Mouse (Mus musculus) forebrain, embryonic 15.5 days (tissue): Measurements from ENCODE around the gene Defa22. TPM values are rescaled to one million over a fixed set of nuclear protein-coding genes. Genes with fewer than 3 reads are reported as not detected.
"Not testable (repeated sequence)": the region's sequence is repeated elsewhere in the genome, so short reads cannot be mapped to it uniquely, and the experiment has no call there.

Experiments used
- ATAC-seq: fragments of 200-750 bp; cut with Nextera tagmentation; replicated peaks from 2 replicates; pipeline ENCODE4 v1.8.0; 2017; ENCODE audit warnings: mild to moderate bottlenecking, moderate TSS enrichment, moderate library complexity
- H3K27ac ChIP-seq: fragments of 300-500 bp; sonication (generic); replicated peaks from 2 replicates; pipeline ENCODE4 v1.5.1; 2015; ENCODE audit warnings: mild to moderate bottlenecking, inconsistent platforms
- H3K27me3 ChIP-seq: fragments of 300-500 bp; sonication (generic); 2 replicates; pipeline ENCODE4 v1.6.1; 2015; ENCODE audit warnings: inconsistent platforms
- H3K36me3 ChIP-seq: fragments of 300-500 bp; sonication (generic); 2 replicates; pipeline ENCODE4 v1.6.1; 2015; ENCODE audit warnings: mild to moderate bottlenecking, inconsistent platforms
- H3K4me1 ChIP-seq: fragments of 300-500 bp; sonication (generic); 2 replicates; pipeline ENCODE4 v1.6.1; 2015; ENCODE audit warnings: inconsistent platforms
- H3K4me2 ChIP-seq: fragments of 300-500 bp; sonication (generic); replicated peaks from 2 replicates; pipeline ENCODE4 v1.6.1; 2015; ENCODE audit warnings: mild to moderate bottlenecking, inconsistent platforms
- H3K4me3 ChIP-seq: fragments of 300-500 bp; sonication (generic); 2 replicates; pipeline ENCODE4 v1.5.1; 2015; ENCODE audit warnings: mild to moderate bottlenecking, inconsistent platforms
- H3K9ac ChIP-seq: fragments of 300-500 bp; sonication (generic); replicated peaks from 2 replicates; pipeline ENCODE4 v1.6.1; 2015; ENCODE audit warnings: mild to moderate bottlenecking, inconsistent platforms
- H3K9me3 ChIP-seq: fragments of 300-500 bp; sonication (generic); 2 replicates; pipeline ENCODE4 v1.6.1; 2016; ENCODE audit warnings: inconsistent platforms
- WGBS: fragments of 180-500 bp; shearing (Covaris S2); methylation state at CpG from one replicate; pipeline ENCODE4 v1.1.7; 2015; ENCODE audit warnings: mixed read lengths; 5-methylcytosine and 5-hydroxymethylcytosine counted together
- polyA plus RNA-seq: library from polyadenylated mRNA; unstranded; fragments of >200 nt; fragmentation: Nextera tagmentation; extraction: Ambion mirVana; gene quantifications from 2 replicates; pipeline ENCODE4 v1.2.1, GENCODE M21; 2015

Defa22 gene
- polyA plus RNA-seq, result not detected in 2 replicates

GRCm38 (mm10) chr8:21161977-21162376, at the start of gene Defa22:
Gene Defa22, plus strand, starts transcription at chr8:21162277.
- H3K27me3 ChIP-seq, H3K27ac ChIP-seq, H3K4me2 ChIP-seq, H3K4me3 ChIP-seq, H3K9me3 ChIP-seq, H3K4me1 ChIP-seq, H3K36me3 ChIP-seq, ATAC-seq, H3K9ac ChIP-seq: not testable (repeated sequence)
- no CpG with 5 or more reads among the region's 1 CpGs for WGBS

- not testable (repeated sequence) for H3K9ac ChIP-seq, H3K36me3 ChIP-seq, H3K4me2 ChIP-seq, H3K4me1 ChIP-seq, H3K27me3 ChIP-seq, ATAC-seq, H3K27ac ChIP-seq, H3K4me3 ChIP-seq, H3K9me3 ChIP-seq
- WGBS, result 53% methylated on average over 3 of the region's 3 CpGs
These were observed 27.7 kb upstream of the Defa22 start, which contains the start of gene Defa30 for GRCm38 (mm10) chr8:21134342-21134741. Gene Defa30, plus strand, starts transcription at chr8:21134642.

- ATAC-seq, result not testable (repeated sequence)
- WGBS, result no CpG with 5 or more reads among the region's 1 CpGs
These were observed 29.2 kb downstream of the Defa22 start, which contains the start of gene Defa31 for GRCm38 (mm10) chr8:21191314-21191713. Gene Defa31, plus strand, starts transcription at chr8:21191614.

GRCm38 (mm10) chr8:21201261-21201660, 39.2 kb downstream of the Defa22 start, which contains the start of gene Gm15293:
Gene Gm15293, plus strand, starts transcription at chr8:21201561.
- not testable (repeated sequence) for H3K4me1 ChIP-seq, H3K27me3 ChIP-seq, H3K27ac ChIP-seq, ATAC-seq, H3K36me3 ChIP-seq, H3K4me2 ChIP-seq, H3K9ac ChIP-seq, H3K4me3 ChIP-seq, H3K9me3 ChIP-seq
- no CpG with 5 or more reads among the region's 1 CpGs for WGBS

More at GRCm38 (mm10) chr8:21191314-21191713, 29.2 kb downstream of the Defa22 start, which contains the start of gene Defa31:
- not testable (repeated sequence) for H3K4me2 ChIP-seq, H3K9me3 ChIP-seq, H3K27ac ChIP-seq, H3K4me1 ChIP-seq, H3K4me3 ChIP-seq, H3K36me3 ChIP-seq, H3K27me3 ChIP-seq, H3K9ac ChIP-seq

Other genes starting within 250 kb of the Defa22 start
- gene Gm6040, start 240.2 kb upstream of the Defa22 start, polyA plus RNA-seq, result not detected in 2 replicates
- not detected in 2 replicates for gene AY761185, start 217.6 kb upstream of the Defa22 start, polyA plus RNA-seq
- not detected in 2 replicates for gene Defa21, start 136.7 kb upstream of the Defa22 start, polyA plus RNA-seq
- gene Defa23, start 107.2 kb upstream of the Defa22 start, polyA plus RNA-seq, result not detected in 2 replicates
- gene Defa35, start 97.2 kb upstream of the Defa22 start, polyA plus RNA-seq, result not detected in 2 replicates
- gene Defa25, start 77.8 kb upstream of the Defa22 start, polyA plus RNA-seq, result not detected in 2 replicates
- not detected in 2 replicates for gene Gm14851, start 66.2 kb upstream of the Defa22 start, polyA plus RNA-seq
- gene Defa30, start 27.6 kb upstream of the Defa22 start, polyA plus RNA-seq, result not detected in 2 replicates
- not detected in 2 replicates for gene Defa31, start 29.3 kb downstream of the Defa22 start, polyA plus RNA-seq
- gene Gm15293, start 39.3 kb downstream of the Defa22 start, polyA plus RNA-seq, result not detected in 2 replicates
- gene Gm15292, start 87.5 kb downstream of the Defa22 start, polyA plus RNA-seq, result not detected in 2 replicates
- gene Defa27, start 153.3 kb downstream of the Defa22 start, polyA plus RNA-seq, result not detected in 2 replicates
- gene Defa29, start 164.7 kb downstream of the Defa22 start, polyA plus RNA-seq, result not detected in 2 replicates
- gene Defa2, start 216.2 kb downstream of the Defa22 start, polyA plus RNA-seq, result not detected in 2 replicates
- gene Defa33, start 229.5 kb downstream of the Defa22 start, polyA plus RNA-seq, result not detected in 2 replicates